Mouse (Mus musculus): Measurements from ENCODE around the gene A730015C16Rik. TPM values are rescaled to one million over a fixed set of nuclear protein-coding genes. Genes with fewer than 3 reads are reported as not detected.

A730015C16Rik gene
- polyA plus RNA-seq, 1 experiment from 2014 or later = 1.9 TPM

DNA sequence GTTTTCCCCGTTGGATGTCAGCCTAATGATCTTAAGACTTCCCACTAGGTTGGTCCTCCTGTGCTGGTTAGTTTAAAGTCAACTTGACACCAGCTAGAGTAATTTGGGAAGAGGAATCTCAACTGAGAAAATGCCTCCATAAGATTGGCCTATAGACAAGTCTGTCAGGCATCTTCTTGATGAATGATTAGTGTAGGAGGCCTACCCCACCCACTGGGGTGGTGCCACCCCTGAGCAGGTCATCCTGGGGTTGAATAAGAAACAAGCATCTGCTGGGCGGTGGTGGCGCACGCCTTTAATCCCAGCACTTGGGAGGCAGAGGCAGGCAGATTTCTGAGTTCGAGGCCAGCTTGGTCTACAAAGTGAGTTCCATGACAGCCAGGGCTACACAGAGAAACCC is 25.3 kb upstream of the A730015C16Rik start:
- TF ChIP-seq EP300 (IDR thresholded peaks at IDR 0.05) = no peak
- no peak for TF ChIP-seq CTCF (IDR thresholded peaks at IDR 0.05)
- H3K4me2 ChIP-seq (replicated peaks; ENCODE audit: low read depth, low read length) = no peak overlapping the region
- H3K4me3 ChIP-seq (ENCODE audit: low read depth, low read length) = no peak overlapping the region
- H3K9ac ChIP-seq (replicated peaks; ENCODE audit: low read depth) = no peak overlapping the region
- DNase-seq (ENCODE audit: low spot score) (no peak), ATAC-seq (no peak)
- no peaks in the 10 kb centered on the region for H3K4me1 ChIP-seq (ENCODE audit: insufficient read depth, low read depth, low read length)
- H3K27me3 ChIP-seq (replicated peaks; ENCODE audit: insufficient read depth, low read length) = no peaks in the 10 kb centered on the region
- H3K27ac ChIP-seq (ENCODE audit: low read length) = no peak overlapping the region
- WGBS = 84% methylated on average over 5 of the region's 5 CpGs
- no peaks in the 10 kb centered on the region for H3K36me3 ChIP-seq (ENCODE audit: insufficient read depth, low read length)
- no peaks in the 10 kb centered on the region for H3K9me3 ChIP-seq (ENCODE audit: low read length)

DNA sequence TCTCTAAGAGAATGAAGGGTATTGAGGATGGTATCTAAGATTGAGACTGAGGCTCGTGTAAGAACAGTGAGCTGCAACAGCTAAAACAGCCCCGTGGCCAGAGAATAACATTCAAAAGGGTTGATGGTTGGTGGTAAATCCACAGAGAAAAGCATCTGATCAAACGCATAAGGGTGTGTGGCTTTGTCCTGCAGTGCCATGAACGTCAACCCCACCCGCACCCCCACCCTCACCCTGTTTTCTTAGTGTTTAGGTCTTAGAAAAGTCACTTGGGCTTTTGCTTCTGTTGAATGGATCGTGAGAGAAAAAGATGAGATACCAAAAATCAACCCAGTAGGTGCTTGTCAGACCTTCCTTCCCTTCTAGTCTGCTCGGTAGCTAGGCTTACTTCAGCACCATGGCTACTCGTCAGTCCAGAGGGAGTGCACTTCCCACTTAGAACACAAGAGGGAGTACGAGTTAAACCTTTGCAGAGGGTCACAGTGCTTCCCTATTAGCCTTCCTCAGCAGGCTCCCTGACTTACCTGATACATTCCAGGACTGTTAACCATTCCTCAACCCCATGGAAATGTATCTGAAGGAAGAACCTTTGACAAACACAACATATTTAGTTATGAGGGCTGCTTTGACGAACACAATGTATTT is 21.4 kb upstream of the A730015C16Rik start:
- H3K9ac ChIP-seq (replicated peaks; ENCODE audit: low read depth) = no peak overlapping the region
- TF ChIP-seq EP300 (IDR thresholded peaks at IDR 0.05) (no peak), CTCF (IDR thresholded peaks at IDR 0.05) (peak; percentile 97)
- H3K27ac ChIP-seq (ENCODE audit: low read length) = no peak overlapping the region
- no peaks in the 10 kb centered on the region for H3K9me3 ChIP-seq (ENCODE audit: low read length)
- no peak overlapping the region for H3K4me3 ChIP-seq (ENCODE audit: low read depth, low read length)
- no peaks in the 10 kb centered on the region for H3K27me3 ChIP-seq (replicated peaks; ENCODE audit: insufficient read depth, low read length)
- DNase-seq (ENCODE audit: low spot score) = peak; percentile 89
- no peaks in the 10 kb centered on the region for H3K36me3 ChIP-seq (ENCODE audit: insufficient read depth, low read length)
- WGBS = 35% methylated on average over 10 of the region's 10 CpGs
- ATAC-seq = peak; percentile 70
- no peak overlapping the region for H3K4me2 ChIP-seq (replicated peaks; ENCODE audit: low read depth, low read length)
- no peaks in the 10 kb centered on the region for H3K4me1 ChIP-seq (ENCODE audit: insufficient read depth, low read depth, low read length)

DNA sequence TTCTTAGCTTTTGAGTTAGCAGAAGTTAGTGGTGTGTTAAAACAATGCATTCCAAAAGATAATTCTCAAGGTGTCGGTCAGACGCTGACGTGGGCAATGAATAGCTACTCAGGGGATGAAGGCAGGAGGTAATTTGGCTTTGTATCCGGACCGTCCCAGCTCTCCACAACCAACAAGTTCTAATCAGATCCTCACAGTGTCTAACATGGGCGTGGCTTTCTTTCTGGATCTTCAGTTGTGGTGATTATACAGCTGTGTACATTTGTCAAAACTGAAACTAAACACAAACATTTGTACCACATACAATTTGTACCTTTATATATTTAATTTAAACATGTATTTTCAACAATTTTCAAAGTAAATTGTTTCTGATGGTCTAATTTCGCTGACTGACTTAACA is 18.4 kb upstream of the A730015C16Rik start:
- no peaks in the 10 kb centered on the region for H3K4me1 ChIP-seq (ENCODE audit: insufficient read depth, low read depth, low read length)
- TF ChIP-seq CTCF (IDR thresholded peaks at IDR 0.05) (no peak), EP300 (IDR thresholded peaks at IDR 0.05) (no peak)
- H3K4me2 ChIP-seq (replicated peaks; ENCODE audit: low read depth, low read length) = no peak overlapping the region
- WGBS = 78% methylated on average over 7 of the region's 7 CpGs
- ATAC-seq = no peak
- H3K4me3 ChIP-seq (ENCODE audit: low read depth, low read length) = no peak overlapping the region
- no peak overlapping the region for H3K27ac ChIP-seq (ENCODE audit: low read length)
- H3K36me3 ChIP-seq (ENCODE audit: insufficient read depth, low read length) = no peaks in the 10 kb centered on the region
- no peak overlapping the region for H3K9ac ChIP-seq (replicated peaks; ENCODE audit: low read depth)
- H3K27me3 ChIP-seq (replicated peaks; ENCODE audit: insufficient read depth, low read length) = no peaks in the 10 kb centered on the region
- H3K9me3 ChIP-seq (ENCODE audit: low read length) = no peaks in the 10 kb centered on the region
- DNase-seq (ENCODE audit: low spot score) = no peak

DNA sequence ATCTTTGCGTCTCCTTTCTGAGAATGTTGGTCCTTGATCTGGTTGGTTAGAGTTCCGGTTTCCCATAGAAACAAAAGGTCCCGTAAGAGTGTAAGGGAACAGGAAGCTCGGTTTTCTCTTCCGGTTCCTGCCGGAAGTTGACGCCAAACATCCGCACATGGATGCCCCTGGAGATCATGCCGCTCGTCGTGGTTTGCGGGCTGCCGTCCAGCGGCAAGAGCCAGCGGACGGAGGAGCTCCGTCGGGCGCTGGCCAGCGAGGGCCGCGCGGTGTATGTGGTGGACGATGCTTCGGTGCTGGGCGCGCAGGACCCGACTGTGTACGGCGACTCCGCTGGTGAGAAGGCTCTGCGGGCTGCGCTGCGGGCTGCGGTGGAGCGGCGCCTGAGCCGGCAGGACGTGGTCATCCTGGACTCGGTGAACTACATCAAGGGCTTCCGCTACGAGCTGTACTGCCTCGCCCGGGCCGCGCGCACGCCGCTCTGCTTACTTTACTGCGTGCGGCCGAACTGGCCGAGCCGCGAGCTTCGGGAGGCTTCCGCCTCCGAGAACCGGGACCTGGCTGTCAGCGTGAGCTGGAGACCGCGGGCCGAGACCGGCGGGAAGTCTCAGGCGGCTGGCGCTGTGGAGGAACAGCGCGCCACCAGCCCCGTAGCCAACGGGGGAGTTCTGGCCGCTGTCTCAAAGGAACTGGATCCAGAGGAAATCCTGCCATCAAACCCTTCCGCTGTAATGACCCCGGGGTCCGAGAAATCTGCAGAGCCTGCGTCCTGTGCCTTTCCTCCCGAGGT is 509 bp downstream of the A730015C16Rik start, which contains the start of gene Kti12:
Gene Kti12, plus strand, starts transcription at position 71 of the 790 bp plus-strand sequence.
- H3K9ac ChIP-seq (replicated peaks; ENCODE audit: low read depth) = peak within 1 kb of the TSS; percentile 71
- DNase-seq (ENCODE audit: low spot score) = peak; percentile 95
- no peaks in the 10 kb centered on the region for H3K27me3 ChIP-seq (replicated peaks; ENCODE audit: insufficient read depth, low read length)
- H3K9me3 ChIP-seq (ENCODE audit: low read length) = no peaks in the 10 kb centered on the region
- peaks cover 9% of the 10 kb centered on the region; the same call in 1 of the 2 replicates for H3K4me1 ChIP-seq (ENCODE audit: insufficient read depth, low read depth, low read length)
- ATAC-seq = peak; percentile 91
- under 1% methylated on average over 74 of the region's 77 CpGs for WGBS
- peak within 1 kb of the TSS; percentile 81 for H3K4me3 ChIP-seq (ENCODE audit: low read depth, low read length)
- H3K4me2 ChIP-seq (replicated peaks; ENCODE audit: low read depth, low read length) = peak within 1 kb of the TSS; percentile 91
- TF ChIP-seq EP300 (IDR thresholded peaks at IDR 0.05) (no peak; the same call in 1 of the 2 replicates), CTCF (IDR thresholded peaks at IDR 0.05) (no peak)
- H3K36me3 ChIP-seq (ENCODE audit: insufficient read depth, low read length) = no peaks in the 10 kb centered on the region
- peak within 1 kb of the TSS; percentile 95 for H3K27ac ChIP-seq (ENCODE audit: low read length)

DNA sequence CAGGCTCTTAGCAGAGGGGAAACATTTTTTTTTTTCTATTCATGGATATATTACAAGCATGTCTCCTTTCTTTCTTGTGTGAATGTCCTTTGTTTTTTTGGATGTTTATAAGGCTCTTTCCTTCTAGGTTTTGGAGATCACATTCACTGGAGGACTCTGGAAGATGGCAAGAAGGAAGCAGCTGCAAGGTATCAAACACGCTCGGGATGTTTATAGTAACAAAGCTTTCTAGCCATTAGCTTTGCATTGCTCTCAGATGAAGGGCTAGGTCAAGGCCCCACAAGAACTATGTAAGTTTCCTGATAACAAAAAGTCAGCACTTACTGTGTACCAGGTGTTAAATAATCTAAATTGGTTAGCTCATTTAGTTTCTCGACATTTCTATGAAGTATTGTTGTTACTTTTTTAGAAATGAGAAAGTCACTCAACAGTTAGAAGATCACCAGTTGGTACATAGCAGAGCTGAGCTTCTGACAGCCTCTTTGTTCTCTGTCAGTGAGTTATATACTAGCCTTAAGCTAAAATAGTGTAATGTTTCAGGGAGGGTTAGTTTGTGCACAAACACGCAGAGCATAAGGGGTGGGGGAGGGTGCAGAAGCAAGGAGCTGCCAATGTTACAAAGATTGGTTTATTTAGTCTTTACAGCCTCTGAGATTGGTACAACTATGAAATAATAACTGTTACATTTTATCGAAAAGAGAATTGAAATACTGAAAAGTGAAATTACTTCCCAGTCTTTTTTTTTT is 2.4 kb downstream of the A730015C16Rik start:
- Histone ChIP-seq H3K4me1 (ENCODE audit: insufficient read depth, low read depth, low read length) (peaks cover 9% of the 10 kb centered on the region; the same call in 1 of the 2 replicates), H3K27ac (ENCODE audit: low read length) (peak overlapping the region; percentile 38; the same call in 1 of the 2 replicates), H3K9ac (replicated peaks; ENCODE audit: low read depth) (no peak overlapping the region), H3K4me3 (ENCODE audit: low read depth, low read length) (no peak overlapping the region), H3K27me3 (replicated peaks; ENCODE audit: insufficient read depth, low read length) (no peaks in the 10 kb centered on the region), H3K9me3 (ENCODE audit: low read length) (no peaks in the 10 kb centered on the region), H3K36me3 (ENCODE audit: insufficient read depth, low read length) (no peaks in the 10 kb centered on the region), H3K4me2 (replicated peaks; ENCODE audit: low read depth, low read length) (no peak overlapping the region)
- TF ChIP-seq CTCF (IDR thresholded peaks at IDR 0.05) (no peak), EP300 (IDR thresholded peaks at IDR 0.05) (peak; percentile 40; the same call in 1 of the 2 replicates)
- DNase-seq (ENCODE audit: low spot score) (peak; percentile 50), ATAC-seq (peak; percentile 31; the same call in 1 of the 2 replicates)
- 43% methylated on average over 5 of the region's 5 CpGs for WGBS

DNA sequence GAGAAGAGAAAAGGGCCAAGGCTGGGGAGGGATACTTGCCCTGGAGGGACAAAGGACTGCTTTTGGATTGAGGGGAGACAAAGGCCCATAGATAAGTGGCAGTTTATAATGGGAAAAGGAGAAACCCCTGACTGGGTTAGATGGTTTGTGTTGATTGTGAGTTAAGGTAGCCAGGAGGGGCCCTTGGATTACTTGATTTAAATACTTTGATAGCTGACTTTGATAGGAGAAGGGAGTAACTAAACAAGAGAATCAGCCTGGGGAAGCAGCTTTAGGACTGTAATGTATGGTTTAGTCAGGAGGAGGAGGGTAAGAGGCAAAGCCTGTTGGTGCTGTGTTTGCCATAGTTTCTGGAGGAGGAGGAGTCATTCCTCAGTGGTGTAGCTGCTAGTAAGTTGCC is 5.1 kb downstream of the A730015C16Rik start:
- no peak for DNase-seq (ENCODE audit: low spot score)
- Histone ChIP-seq H3K9me3 (ENCODE audit: low read length) (no peaks in the 10 kb centered on the region), H3K27me3 (replicated peaks; ENCODE audit: insufficient read depth, low read length) (no peaks in the 10 kb centered on the region), H3K4me3 (ENCODE audit: low read depth, low read length) (no peak overlapping the region), H3K4me2 (replicated peaks; ENCODE audit: low read depth, low read length) (no peak overlapping the region), H3K4me1 (ENCODE audit: insufficient read depth, low read depth, low read length) (peaks cover 4% of the 10 kb centered on the region; the same call in 1 of the 2 replicates), H3K36me3 (ENCODE audit: insufficient read depth, low read length) (no peaks in the 10 kb centered on the region), H3K27ac (ENCODE audit: low read length) (no peak overlapping the region), H3K9ac (replicated peaks; ENCODE audit: low read depth) (no peak overlapping the region)
- TF ChIP-seq CTCF (IDR thresholded peaks at IDR 0.05) (no peak), EP300 (IDR thresholded peaks at IDR 0.05) (no peak)
- ATAC-seq = no peak

Measured in lung, postnatal 0 days (tissue).